In genomic region chr2:130268074-130268473, GRCm38 (mm10) we compare ENCODE assay signal across 16 mouse cellular contexts. TPM values are rescaled to one million over a fixed set of nuclear protein-coding genes. Genes with fewer than 3 reads are reported as not detected.
"Had no signal": no experiment of that assay in that cellular context is flagged by ENCODE, and none has a peak within 500 bp of the region (broad histone marks: within the 10 kb centered on the region; RNA-seq: fewer than 3 reads in every experiment).

No protein-coding gene starts in this region.

- H3K4me3 ChIP-seq: limb, embryonic 10.5 days; neural tube, embryonic 13.5 days had no signal

- H3K27ac ChIP-seq: limb, embryonic 10.5 days; liver, embryonic 14.5 days; neural tube, embryonic 13.5 days had no signal

- H3K9me3 ChIP-seq: limb, embryonic 10.5 days; neural tube, embryonic 13.5 days had no signal

- H3K27me3 ChIP-seq: neural tube, embryonic 13.5 days had no signal

- H3K9ac ChIP-seq: liver, embryonic 14.5 days; neural tube, embryonic 13.5 days had no signal

- DNase-seq: kidney, adult 18-20 months; kidney, postnatal 25 days; lung, adult 2 months; lung, postnatal 36 days; midbrain, embryonic 14.5 days; retina, postnatal 1 day; right cerebral cortex, postnatal 4 days; spleen, adult 18-20 months; thymus, adult 2 months; thymus, postnatal 25 days had no signal

- H3K4me2 ChIP-seq: neural tube, embryonic 13.5 days had no signal

- H3K36me3 ChIP-seq: limb, embryonic 10.5 days; neural tube, embryonic 13.5 days had no signal

- ATAC-seq: lung, postnatal 0 days had no signal

RNA-seq across cellular contexts. Expression of gene Ebf4, which starts 26.9 kb away (rescaled TPM):
- total RNA-seq: megakaryocyte progenitor cell, adult 5-6 weeks; monocyte, adult 5-6 weeks had no signal
